Mouse (Mus musculus): ENCODE measurements around the gene Nfkb1. TPM values are rescaled to one million over a fixed set of nuclear protein-coding genes. Genes with fewer than 3 reads are reported as not detected.

Gene Nfkb1
- total and polyA plus RNA-seq, 3 experiments, result 271 to 369 (median 346) TPM

GRCm38 (mm10) chr3:135649809-135650208 is 41.5 kb downstream of the Nfkb1 start:
- peaks cover 0 to 9% of the 10 kb centered on the region in 2 experiments; a peak in 1 of 4 replicates for H3K4me1 ChIP-seq (ENCODE audit: control insufficient read depth in 1 of 2, insufficient read depth in 2 of 2)
- in situ Hi-C loops (cut with MboI; ENCODE audit: low pct_ligation_motif_present, low pct_unique_long_range_greater_than_20kb, low sequenced_read_pairs) (no loop called here), dilution Hi-C loops (cut with MboI; ENCODE audit: extremely low pct_ligation_motif_present, extremely low pct_unique_long_range_greater_than_20kb, low sequenced_read_pairs) (no loop called here)
- TF ChIP-seq SMC3 (IDR thresholded peaks at IDR 0.05; ENCODE audit: low read depth, low read length), result no peak
- TF ChIP-seq CHD2 (IDR thresholded peaks at IDR 0.05; ENCODE audit: low read length), result no peak
- no peak for TF ChIP-seq ETS1 (conservative IDR thresholded peaks at IDR 0.05; ENCODE audit: low read depth, low read length)
- no peak for TF ChIP-seq MAFK (IDR thresholded peaks at IDR 0.05; ENCODE audit: insufficient replicate concordance, low read length)
- no peak for TF ChIP-seq EP300 (IDR thresholded peaks at IDR 0.05; ENCODE audit: low read length)
- H3K79me2 ChIP-seq (replicated peaks; ENCODE audit: control insufficient read depth, extremely low read depth, insufficient read depth, poor library complexity, severe bottlenecking), result no peaks in the 10 kb centered on the region
- no peak overlapping the region for H3K9ac ChIP-seq (ENCODE audit: insufficient read depth, low read depth)
- H3K4me3 ChIP-seq (replicated peaks in 1 of 3; ENCODE audit: low read depth in 2 of 3, low read length in 2 of 3, poor library complexity in 1 of 3), result no peak overlapping the region
- DNase-seq (ENCODE audit: extremely low read depth), result no peak
- peaks cover 11% of the 10 kb centered on the region for H3K9me3 ChIP-seq (replicated peaks; ENCODE audit: low read length)
- H3K27me3 ChIP-seq (replicated peaks), result no peaks in the 10 kb centered on the region
- H3K4me2 ChIP-seq (ENCODE audit: insufficient read depth, low read depth, poor library complexity, severe bottlenecking), result no peak overlapping the region
- peaks cover 73 to 96% of the 10 kb centered on the region in 2 experiments for H3K36me3 ChIP-seq (replicated peaks in 1 of 2; ENCODE audit: control insufficient read depth in 1 of 2, insufficient read depth in 1 of 2, low read length in 1 of 2)
- no peak overlapping the region for H3K27ac ChIP-seq (ENCODE audit: insufficient read depth, low read depth)

GRCm38 (mm10) chr3:135648501-135648900 is 42.8 kb downstream of the Nfkb1 start:
- dilution Hi-C loops (cut with MboI; ENCODE audit: extremely low pct_ligation_motif_present, extremely low pct_unique_long_range_greater_than_20kb, low sequenced_read_pairs), result no loop called here

GRCm38 (mm10) chr3:135646622-135647021 is 44.7 kb downstream of the Nfkb1 start:
- dilution Hi-C loops (cut with MboI; ENCODE audit: extremely low pct_ligation_motif_present, extremely low pct_unique_long_range_greater_than_20kb, low sequenced_read_pairs), result no loop called here
- Histone ChIP-seq H3K27me3 (replicated peaks) (no peaks in the 10 kb centered on the region), H3K4me3 (replicated peaks in 1 of 3; ENCODE audit: low read depth in 2 of 3, low read length in 2 of 3, poor library complexity in 1 of 3) (no peak overlapping the region), H3K9ac (ENCODE audit: insufficient read depth, low read depth) (no peak overlapping the region), H3K4me1 (ENCODE audit: control insufficient read depth in 1 of 2, insufficient read depth in 2 of 2) (peaks cover 2 to 11% of the 10 kb centered on the region in 2 experiments), H3K4me2 (ENCODE audit: insufficient read depth, low read depth, poor library complexity, severe bottlenecking) (no peak overlapping the region), H3K27ac (ENCODE audit: insufficient read depth, low read depth) (no peak overlapping the region), H3K9me3 (replicated peaks; ENCODE audit: low read length) (peaks cover 11% of the 10 kb centered on the region), H3K36me3 (replicated peaks in 1 of 2; ENCODE audit: control insufficient read depth in 1 of 2, insufficient read depth in 1 of 2, low read length in 1 of 2) (peaks cover 67 to 95% of the 10 kb centered on the region in 2 experiments), H3K79me2 (replicated peaks; ENCODE audit: control insufficient read depth, extremely low read depth, insufficient read depth, poor library complexity, severe bottlenecking) (no peaks in the 10 kb centered on the region)
- no peak for TF ChIP-seq ETS1 (conservative IDR thresholded peaks at IDR 0.05; ENCODE audit: low read depth, low read length)
- no peak for TF ChIP-seq ZC3H11A (IDR thresholded peaks at IDR 0.05; ENCODE audit: low read depth, low read length)
- TF ChIP-seq POLR2AphosphoS2 (IDR thresholded peaks at IDR 0.05; ENCODE audit: low read depth, low read length), result 0 out of 2 replicates have a peak, but pooled peaks have one; percentile 11
- in situ Hi-C loops (cut with MboI; ENCODE audit: low pct_ligation_motif_present, low pct_unique_long_range_greater_than_20kb, low sequenced_read_pairs), result no loop called here
- DNase-seq (ENCODE audit: extremely low read depth), result no peak

More at GRCm38 (mm10) chr3:135648501-135648900, 42.8 kb downstream of the Nfkb1 start:
- peaks cover 0 to 6% of the 10 kb centered on the region in 2 experiments; a peak in 1 of 4 replicates for H3K4me1 ChIP-seq (ENCODE audit: control insufficient read depth in 1 of 2, insufficient read depth in 2 of 2)
- DNase-seq (ENCODE audit: extremely low read depth), result no peak
- no peaks in the 10 kb centered on the region for H3K79me2 ChIP-seq (replicated peaks; ENCODE audit: control insufficient read depth, extremely low read depth, insufficient read depth, poor library complexity, severe bottlenecking)
- H3K4me2 ChIP-seq (ENCODE audit: insufficient read depth, low read depth, poor library complexity, severe bottlenecking), result no peak overlapping the region
- peaks cover 11% of the 10 kb centered on the region for H3K9me3 ChIP-seq (replicated peaks; ENCODE audit: low read length)
- H3K36me3 ChIP-seq (replicated peaks in 1 of 2; ENCODE audit: control insufficient read depth in 1 of 2, insufficient read depth in 1 of 2, low read length in 1 of 2), result peaks cover 70 to 96% of the 10 kb centered on the region in 2 experiments
- H3K27ac ChIP-seq (ENCODE audit: insufficient read depth, low read depth), result no peak overlapping the region
- TF ChIP-seq POLR2AphosphoS2 (IDR thresholded peaks at IDR 0.05; ENCODE audit: low read depth, low read length), result no peak
- no peak for TF ChIP-seq JUND (conservative IDR thresholded peaks at IDR 0.05; ENCODE audit: low read depth, low read length)
- TF ChIP-seq RCOR1 (conservative IDR thresholded peaks at IDR 0.05; ENCODE audit: low read depth, low read length), result no peak
- TF ChIP-seq NRF1 (IDR thresholded peaks at IDR 0.05; ENCODE audit: low read depth, low read length), result no peak
- no peak for TF ChIP-seq NELFE (IDR thresholded peaks at IDR 0.05; ENCODE audit: low read depth, low read length)
- no peak for TF ChIP-seq ZKSCAN1 (IDR thresholded peaks at IDR 0.05; ENCODE audit: borderline replicate concordance, low read depth, low read length)
- no peak for TF ChIP-seq RAD21 (IDR thresholded peaks at IDR 0.05; ENCODE audit: low read depth, low read length)
- TF ChIP-seq TCF12 (IDR thresholded peaks at IDR 0.05; ENCODE audit: low read depth, low read length), result no peak
- no peak for TF ChIP-seq GABPA (IDR thresholded peaks at IDR 0.05; ENCODE audit: insufficient replicate concordance, low read depth, low read length)
- TF ChIP-seq BHLHE40 (IDR thresholded peaks at IDR 0.05; ENCODE audit: low read depth, low read length), result no peak
- no peak for TF ChIP-seq CTCF (conservative IDR thresholded peaks at IDR 0.05 in 1 of 2, IDR thresholded peaks at IDR 0.05 in 1 of 2; ENCODE audit: low read depth in 2 of 2, low read length in 2 of 2)
- TF ChIP-seq MXI1 (IDR thresholded peaks at IDR 0.05; ENCODE audit: low read depth, low read length), result no peak
- no peak for TF ChIP-seq KAT2A (IDR thresholded peaks at IDR 0.05; ENCODE audit: insufficient replicate concordance, low read length)
- no peak for TF ChIP-seq USF1 (IDR thresholded peaks at IDR 0.05; ENCODE audit: low read depth, low read length)
- no peak for TF ChIP-seq MAZ (IDR thresholded peaks at IDR 0.05; ENCODE audit: low read depth, low read length)
- no peak for TF ChIP-seq EP300 (IDR thresholded peaks at IDR 0.05; ENCODE audit: low read length)
- TF ChIP-seq USF2 (conservative IDR thresholded peaks at IDR 0.05; ENCODE audit: low read depth, low read length), result no peak
- TF ChIP-seq CHD2 (IDR thresholded peaks at IDR 0.05; ENCODE audit: low read length), result no peak
- TF ChIP-seq MAFK (IDR thresholded peaks at IDR 0.05; ENCODE audit: insufficient replicate concordance, low read length), result no peak
- TF ChIP-seq IRF4 (IDR thresholded peaks at IDR 0.05; ENCODE audit: low read depth, low read length), result no peak
- in situ Hi-C loops (cut with MboI; ENCODE audit: low pct_ligation_motif_present, low pct_unique_long_range_greater_than_20kb, low sequenced_read_pairs), result no loop called here
- H3K27me3 ChIP-seq (replicated peaks), result no peaks in the 10 kb centered on the region
- H3K9ac ChIP-seq (ENCODE audit: insufficient read depth, low read depth), result no peak overlapping the region
- H3K4me3 ChIP-seq (replicated peaks in 1 of 3; ENCODE audit: low read depth in 2 of 3, low read length in 2 of 3, poor library complexity in 1 of 3), result no peak overlapping the region

Measured in CH12.LX (cell line).